Mouse (Mus musculus) E14TG2a.4 (cell line): ENCODE data around the gene Tesk2.

Source experiments
- H3K27me3 ChIP-seq: 2 replicates; pipeline ENCODE4 v1.6.1; 2014; ENCODE audit warnings: low read length, control low read depth; ENCODE audit not compliant: insufficient read depth
- H3K36me3 ChIP-seq: 2 replicates; pipeline ENCODE4 v1.6.1; 2014; ENCODE audit warnings: low read length, control low read depth; ENCODE audit not compliant: insufficient read depth
- H3K4me1 ChIP-seq: replicated peaks from 2 replicates; pipeline ENCODE4 v1.6.1; 2014; ENCODE audit warnings: low read depth, low read length, control low read depth
- H3K4me3 ChIP-seq: replicated peaks from 2 replicates; pipeline ENCODE4 v1.5.1; 2014; ENCODE audit warnings: mild to moderate bottlenecking, low read length
- H3K9me3 ChIP-seq: 2 replicates; pipeline ENCODE4 v1.6.1; 2014; ENCODE audit warnings: low read length, control low read depth
- CTCF ChIP-seq: conservative IDR thresholded peaks from 2 replicates; pipeline ENCODE4 v1.5.1; 2014; ENCODE audit warnings: low read length
- NANOG ChIP-seq: IDR thresholded peaks from 2 replicates; pipeline ENCODE4 v1.6.1; 2014; ENCODE audit warnings: borderline replicate concordance, low read length, mixed read lengths
- POU5F1 ChIP-seq: IDR thresholded peaks from 2 replicates; pipeline ENCODE4 v1.6.1; 2014; ENCODE audit warnings: low read length, borderline replicate concordance

The Tesk2 gene

GRCm38 (mm10) chr4:116708201-116708764, 12.5 kb upstream of the Tesk2 start, which contains the start of the genes Mmachc and Ccdc163:
TSS of gene Mmachc (minus strand) at chr4:116708406.
TSS of gene Ccdc163 (plus strand) at chr4:116708509.
- H3K36me3 ChIP-seq = peaks cover 43% of the 10 kb centered on the region
- TF ChIP-seq CTCF (no peak), NANOG (0 out of 2 replicates have a peak, but pooled peaks have one; percentile 5)
- no peaks in the 10 kb centered on the region for H3K27me3 ChIP-seq
- H3K4me1 ChIP-seq = peaks cover 38% of the 10 kb centered on the region
- no peaks in the 10 kb centered on the region for H3K9me3 ChIP-seq
- H3K4me3 ChIP-seq = peak within 1 kb of the TSS; percentile 85

GRCm38 (mm10) chr4:116708791-116709390, 11.9 kb upstream of the Tesk2 start:
- Histone ChIP-seq H3K27me3 (no peaks in the 10 kb centered on the region), H3K36me3 (peaks cover 39% of the 10 kb centered on the region), H3K4me3 (peak overlapping the region; percentile 85), H3K4me1 (peaks cover 33% of the 10 kb centered on the region), H3K9me3 (no peaks in the 10 kb centered on the region)
- no peak for TF ChIP-seq CTCF
- no peak for TF ChIP-seq POU5F1
- no peak for TF ChIP-seq NANOG

- peaks cover 33% of the 10 kb centered on the region for H3K4me1 ChIP-seq
- H3K9me3 ChIP-seq = no peaks in the 10 kb centered on the region
- no peaks in the 10 kb centered on the region for H3K27me3 ChIP-seq
- H3K36me3 ChIP-seq = peaks cover 37% of the 10 kb centered on the region
- TF ChIP-seq POU5F1 (no peak), NANOG (no peak), CTCF (no peak)
- H3K4me3 ChIP-seq = no peak overlapping the region
Observed at GRCm38 (mm10) chr4:116710154-116710553, 10.6 kb upstream of the Tesk2 start.

GRCm38 (mm10) chr4:116712536-116712935, 8.2 kb upstream of the Tesk2 start:
- Histone ChIP-seq H3K27me3 (no peaks in the 10 kb centered on the region), H3K4me1 (peaks cover 18% of the 10 kb centered on the region), H3K36me3 (peaks cover 45% of the 10 kb centered on the region), H3K4me3 (no peak overlapping the region), H3K9me3 (no peaks in the 10 kb centered on the region)
- TF ChIP-seq CTCF (no peak), POU5F1 (no peak), NANOG (no peak)

GRCm38 (mm10) chr4:116719396-116719795, 1.4 kb upstream of the Tesk2 start:
- peaks cover 38% of the 10 kb centered on the region for H3K4me1 ChIP-seq
- TF ChIP-seq NANOG (no peak), POU5F1 (no peak), CTCF (peak; percentile 57)
- no peaks in the 10 kb centered on the region for H3K9me3 ChIP-seq
- H3K4me3 ChIP-seq = no peak overlapping the region
- peaks cover 26% of the 10 kb centered on the region for H3K36me3 ChIP-seq
- no peaks in the 10 kb centered on the region for H3K27me3 ChIP-seq

- TF ChIP-seq CTCF (no peak), POU5F1 (no peak), NANOG (no peak)
- peaks cover 9% of the 10 kb centered on the region for H3K36me3 ChIP-seq
- H3K27me3 ChIP-seq = no peaks in the 10 kb centered on the region
- H3K9me3 ChIP-seq = no peaks in the 10 kb centered on the region
- H3K4me1 ChIP-seq = peaks cover 55% of the 10 kb centered on the region
- peak overlapping the region; percentile 98 for H3K4me3 ChIP-seq
Observed at GRCm38 (mm10) chr4:116721098-116721628, 415 bp downstream of the Tesk2 start.

- TF ChIP-seq NANOG (no peak), CTCF (no peak), POU5F1 (no peak)
- no peaks in the 10 kb centered on the region for H3K27me3 ChIP-seq
- no peaks in the 10 kb centered on the region for H3K9me3 ChIP-seq
- H3K36me3 ChIP-seq = peaks cover 4% of the 10 kb centered on the region; the same call in 1 of the 2 replicates
- peak overlapping the region; percentile 98 for H3K4me3 ChIP-seq
- peaks cover 65% of the 10 kb centered on the region for H3K4me1 ChIP-seq
Observed at GRCm38 (mm10) chr4:116722230-116722629, 1.5 kb downstream of the Tesk2 start.

- H3K9me3 ChIP-seq = no peaks in the 10 kb centered on the region
- H3K4me1 ChIP-seq = peaks cover 77% of the 10 kb centered on the region
- peak overlapping the region; percentile 48; the same call in 1 of the 2 replicates for H3K4me3 ChIP-seq
- TF ChIP-seq POU5F1 (no peak), CTCF (no peak), NANOG (peak; percentile 82)
- H3K27me3 ChIP-seq = no peaks in the 10 kb centered on the region
- peaks cover 10% of the 10 kb centered on the region for H3K36me3 ChIP-seq
Observed at GRCm38 (mm10) chr4:116725444-116725843, 4.7 kb downstream of the Tesk2 start.

GRCm38 (mm10) chr4:116727401-116727800, 6.7 kb downstream of the Tesk2 start:
- Histone ChIP-seq H3K4me1 (peaks cover 87% of the 10 kb centered on the region), H3K9me3 (no peaks in the 10 kb centered on the region), H3K27me3 (no peaks in the 10 kb centered on the region), H3K36me3 (peaks cover 10% of the 10 kb centered on the region), H3K4me3 (no peak overlapping the region)
- TF ChIP-seq POU5F1 = no peak
- TF ChIP-seq NANOG = no peak
- TF ChIP-seq CTCF = no peak
